Comparison of ENCODE assay signal across 22 mouse cellular contexts in genomic region chr7:37648671-37649070, GRCm38 (mm10).
DNase-seq lines count a peak whose midpoint lies in the region; ATAC-seq and TF ChIP-seq lines count a peak whose summit lies in the region.
"Had no signal": no experiment of that assay in that cellular context is flagged by ENCODE, and none has a peak within 500 bp of the region (broad histone marks: within the 10 kb centered on the region; RNA-seq: fewer than 3 reads in every experiment).

No protein-coding gene starts in this region.

- no peak for ATAC-seq in inflammation-experienced regulatory T-cells, adult 6 months
- ATAC-seq: intestine, embryonic 15.5 days; liver, embryonic 12.5 days had no signal

- no peak for TF ChIP-seq CTCF in layer of hippocampus, adult 2 months (conservative IDR thresholded peaks at IDR 0.05)
- TF ChIP-seq CTCF in testis, adult 2 months (IDR thresholded peaks at IDR 0.05; ENCODE audit: control insufficient read depth, insufficient read depth, insufficient replicate concordance, low read depth, low read length): no peak

- H3K27me3 ChIP-seq in testis, adult 2 months (ENCODE audit: control insufficient read depth, insufficient read depth, low read length): no peaks in the 10 kb centered on the region
- H3K27me3 ChIP-seq: intestine, embryonic 15.5 days; limb, embryonic 12.5 days; liver, embryonic 12.5 days; neural tube, embryonic 12.5 days had no signal

- no peaks in the 10 kb centered on the region for H3K36me3 ChIP-seq in testis, adult 2 months (ENCODE audit: control insufficient read depth, insufficient read depth, low read length)
- H3K36me3 ChIP-seq: intestine, embryonic 15.5 days; limb, embryonic 12.5 days; liver, embryonic 12.5 days had no signal

- H3K4me1 ChIP-seq in testis, adult 2 months (ENCODE audit: control insufficient read depth, insufficient read depth, low read length): peaks cover 16% of the 10 kb centered on the region
- H3K4me1 ChIP-seq: intestine, embryonic 15.5 days; limb, embryonic 12.5 days; liver, embryonic 12.5 days had no signal

- no peak for TF ChIP-seq POLR2A in testis, adult 2 months (IDR thresholded peaks at IDR 0.05; ENCODE audit: control insufficient read depth, low read depth, low read length)

- DNase-seq in adrenal gland, adult 2 months: peak; percentile 20
- DNase-seq in adrenal gland, adult 18-20 months (ENCODE audit: low spot score in 2 of 2): no peak
- no peak for DNase-seq in layer of hippocampus, adult 2 months (ENCODE audit: low spot score in 2 of 2)
- DNase-seq in layer of hippocampus, adult 9-11 months: no peak
- DNase-seq in testis, postnatal 14 days (ENCODE audit: low spot score): no peak
- no peak for DNase-seq in embryo, embryonic 9.5 days (ENCODE audit: extremely low spot score)
- DNase-seq: cerebellum, adult 11 months; cerebellum, postnatal 14 days; gastrocnemius, postnatal 25 days; heart, adult 2 months; heart, postnatal 36 days; kidney, adult 9 months; kidney, postnatal 25 days; lung, adult 2 months; lung, postnatal 36 days; thymus, postnatal 36 days had no signal

- H3K27ac ChIP-seq in layer of hippocampus, adult 2 months: peak overlapping the region; percentile 72
- H3K27ac ChIP-seq in testis, adult 2 months (ENCODE audit: control insufficient read depth, insufficient read depth, low read depth, low read length): peak overlapping the region; percentile 24; the same call in 1 of the 2 replicates
- H3K27ac ChIP-seq: heart, adult 2 months; intestine, embryonic 15.5 days; limb, embryonic 12.5 days; liver, embryonic 12.5 days; neural tube, embryonic 12.5 days had no signal

- no peak overlapping the region; the same call in 1 of the 2 replicates for H3K4me3 ChIP-seq in layer of hippocampus, adult 2 months
- peak overlapping the region; percentile 86 for H3K4me3 ChIP-seq in testis, adult 2 months (ENCODE audit: control insufficient read depth, low read depth, low read length)
- H3K4me3 ChIP-seq: heart, adult 2 months; intestine, embryonic 15.5 days; limb, embryonic 12.5 days; liver, embryonic 12.5 days; neural tube, embryonic 12.5 days had no signal
